Mouse (Mus musculus) testis, postnatal 10 days (tissue): ENCODE results near the gene Dnajc27.

Experiments
- DNase-seq: peaks from one replicate; pipeline ENCODE4 v3.0.0; 2021; ENCODE audit warnings: low spot score

Dnajc27 gene

DNA sequence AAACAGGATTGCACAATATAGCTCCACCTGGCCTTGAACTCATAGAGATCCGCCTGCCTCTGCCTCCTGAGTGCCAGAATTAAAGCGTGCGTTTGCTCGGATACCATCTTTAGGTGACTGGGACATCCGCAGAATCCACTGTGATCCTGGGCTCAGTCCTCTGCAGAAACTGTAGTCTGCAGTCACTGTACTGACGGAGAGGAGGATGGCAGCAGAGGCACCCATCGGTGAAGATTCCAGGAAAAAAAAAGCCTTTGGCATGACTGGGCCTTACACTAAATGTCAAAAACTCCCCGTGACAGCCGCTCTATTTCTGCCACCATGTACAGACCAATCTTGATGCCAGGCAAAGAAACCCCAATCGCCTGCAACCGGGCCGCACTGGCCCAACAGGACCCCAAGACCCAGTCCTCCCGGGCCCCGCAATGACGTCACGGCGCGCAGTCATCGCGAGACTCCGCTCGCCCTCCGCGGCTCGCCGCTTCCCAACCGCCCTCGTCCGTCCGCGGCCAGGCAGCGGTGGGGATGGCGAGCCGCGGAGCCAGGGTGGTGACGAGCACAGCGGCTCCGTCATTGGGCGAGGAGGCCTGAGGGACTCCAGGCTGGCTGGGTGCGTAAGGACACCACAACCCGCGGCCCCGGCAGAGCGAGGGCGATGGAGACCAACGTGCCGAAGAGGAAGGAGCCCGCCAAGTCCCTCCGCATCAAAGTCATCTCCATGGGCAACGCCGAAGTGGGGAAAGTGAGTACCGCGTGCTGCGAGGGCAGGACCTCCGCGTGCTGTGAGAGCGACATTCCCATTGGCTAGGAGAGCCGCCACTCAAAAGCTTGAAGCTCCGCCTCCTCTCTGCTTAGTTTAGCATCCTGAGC is at the start of gene Dnajc27:
TSS of gene Dnajc27 (plus strand) at position 452 of the 870 bp plus-strand sequence.
- peak; percentile 97 for DNase-seq

DNA sequence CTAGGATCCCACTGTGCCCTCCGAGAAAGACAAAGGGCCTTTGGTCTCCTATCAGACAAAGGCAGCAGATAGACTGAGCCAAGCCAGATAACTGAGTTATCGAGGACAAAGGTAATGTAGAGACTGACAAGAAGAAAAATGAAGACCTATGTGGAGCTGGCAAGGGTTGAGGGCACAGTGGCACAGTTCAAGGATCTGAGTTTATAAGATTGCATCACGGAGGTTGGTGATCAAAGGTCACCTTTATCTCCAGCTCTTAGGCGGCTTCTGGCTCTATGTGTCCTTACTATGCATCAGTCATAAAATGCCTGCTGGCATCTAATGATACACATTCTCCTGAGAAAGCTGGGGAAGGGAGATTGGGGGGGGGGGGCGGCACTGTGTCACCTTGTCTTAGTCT is 46.2 kb upstream of the Dnajc27 start:
- no peak for DNase-seq

DNA sequence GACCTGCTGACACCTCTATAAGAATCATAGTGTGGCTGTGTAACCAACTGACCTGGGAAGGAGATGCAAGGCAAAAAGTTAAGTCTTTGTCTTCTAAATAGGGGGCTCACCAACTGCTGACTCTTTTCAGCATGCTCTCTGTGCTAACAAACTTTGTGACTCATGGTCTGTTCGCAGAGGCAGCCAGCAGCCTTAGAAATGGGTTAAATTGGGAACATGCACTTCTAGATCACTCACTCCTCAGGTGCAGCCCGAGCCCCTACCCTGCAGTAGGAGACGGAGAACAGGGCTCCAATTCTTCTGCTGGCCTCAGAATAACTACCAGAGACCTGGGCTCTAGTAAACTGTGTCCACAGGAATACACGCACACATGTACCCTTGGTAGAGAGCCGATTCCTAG is 44.9 kb upstream of the Dnajc27 start:
- no peak for DNase-seq

DNA sequence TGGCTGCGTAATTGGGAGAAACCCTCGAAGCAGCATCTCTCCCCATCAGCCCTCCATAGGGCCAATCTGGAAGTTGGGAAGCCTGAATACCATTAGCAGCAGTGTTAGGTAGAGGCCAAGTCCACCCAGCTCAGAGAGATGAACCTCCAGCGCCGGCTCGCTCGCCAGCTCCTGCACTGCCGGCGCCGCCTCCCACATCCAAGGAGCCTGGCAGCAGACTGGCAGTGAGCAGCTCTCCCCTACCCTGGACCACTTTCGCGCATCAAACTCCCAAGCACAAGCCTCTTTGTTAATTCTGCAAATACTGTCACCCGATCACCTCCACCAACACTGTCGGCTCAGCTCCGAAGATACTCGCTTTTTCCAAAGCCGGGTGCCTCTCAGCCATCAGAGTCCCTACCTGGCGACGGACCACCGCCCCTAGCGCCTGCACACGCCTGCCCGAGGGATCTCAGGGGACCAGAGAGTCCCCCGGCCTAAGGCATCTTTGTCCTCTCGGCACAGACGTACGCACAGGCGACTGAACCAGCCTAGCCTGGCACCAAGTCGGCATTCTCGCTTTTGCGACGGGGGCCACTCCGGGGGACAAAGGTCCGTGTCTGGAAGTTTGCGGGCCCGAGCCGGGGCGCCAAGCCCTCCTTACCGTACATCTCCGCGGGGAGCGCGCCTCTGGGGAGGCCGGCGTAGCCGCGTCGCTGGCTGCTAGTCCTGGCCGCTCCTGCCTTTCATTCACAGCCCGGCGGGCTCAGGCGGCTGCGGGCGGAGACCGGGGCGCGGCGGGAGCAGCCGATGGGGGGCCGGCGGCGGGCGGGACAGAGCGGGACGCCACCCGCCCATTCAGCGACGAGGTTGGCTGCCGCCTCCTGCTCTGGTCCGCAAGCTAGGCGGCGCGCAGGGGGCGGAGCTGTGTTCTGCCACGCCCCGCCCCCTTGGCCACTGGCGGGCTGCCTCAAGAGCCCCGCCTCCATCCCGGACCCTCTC is 44.0 kb upstream of the Dnajc27 start, which contains the start of gene Efr3b:
TSS of gene Efr3b (minus strand) at position 855 of the 981 bp plus-strand sequence.
- DNase-seq: peak; percentile 79

DNA sequence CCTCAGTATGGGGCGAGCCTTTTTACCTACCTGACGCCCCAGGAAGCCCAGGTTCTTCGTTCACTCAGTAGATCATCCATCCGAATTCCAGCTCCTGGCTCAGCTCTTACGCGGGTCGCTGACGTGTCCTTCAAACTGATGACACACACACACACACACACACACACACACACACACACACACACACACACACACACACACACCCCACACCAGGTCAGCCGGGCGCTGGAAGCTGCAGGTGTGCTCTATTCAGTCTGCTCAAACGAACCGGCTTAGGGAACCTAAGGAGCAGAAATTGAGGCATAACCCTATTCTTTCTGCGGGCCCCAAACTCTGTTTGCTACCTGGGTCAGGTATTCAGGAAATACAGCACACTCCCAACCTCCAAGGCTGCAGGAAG is 43.3 kb upstream of the Dnajc27 start:
- DNase-seq: no peak

DNA sequence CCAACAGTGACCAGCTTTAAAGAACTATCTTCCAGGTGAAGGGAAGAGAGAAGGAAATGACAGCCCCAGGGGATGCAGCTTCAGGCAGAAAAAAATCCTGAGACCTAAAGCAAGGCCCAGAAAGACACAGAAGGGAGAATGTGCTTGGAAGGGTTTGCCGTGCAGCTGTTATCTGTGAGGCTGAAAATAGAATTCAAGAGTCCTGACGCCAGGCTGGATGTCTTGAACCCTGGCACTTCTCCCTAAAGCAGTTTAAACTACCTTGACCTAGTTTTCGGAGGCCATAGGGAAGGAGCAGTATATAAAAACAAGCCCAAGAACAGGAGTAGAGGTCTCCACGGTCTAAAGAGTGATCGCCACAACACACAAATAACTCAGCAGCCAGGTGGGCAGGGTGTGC is 40.0 kb upstream of the Dnajc27 start:
- no peak for DNase-seq

DNA sequence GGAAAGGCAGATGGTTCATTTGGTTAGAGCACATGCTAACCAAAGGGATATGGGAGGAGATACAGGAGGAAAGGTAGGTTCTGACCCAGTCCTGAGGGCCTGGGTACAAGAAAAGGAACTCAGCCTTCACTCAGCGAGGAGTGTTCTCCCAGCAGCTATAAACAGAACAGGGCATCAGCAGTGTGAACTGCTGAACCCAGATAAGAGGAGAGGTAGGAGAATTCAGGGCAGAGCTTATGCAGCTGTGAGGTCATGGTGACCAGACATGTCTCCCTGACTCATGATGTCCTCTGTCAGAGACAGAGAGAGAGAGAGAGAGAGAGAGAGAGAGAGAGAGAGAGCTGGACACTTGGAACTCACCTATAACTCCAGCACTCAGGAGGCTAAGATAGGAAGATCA is 36.4 kb upstream of the Dnajc27 start:
- DNase-seq: no peak

DNA sequence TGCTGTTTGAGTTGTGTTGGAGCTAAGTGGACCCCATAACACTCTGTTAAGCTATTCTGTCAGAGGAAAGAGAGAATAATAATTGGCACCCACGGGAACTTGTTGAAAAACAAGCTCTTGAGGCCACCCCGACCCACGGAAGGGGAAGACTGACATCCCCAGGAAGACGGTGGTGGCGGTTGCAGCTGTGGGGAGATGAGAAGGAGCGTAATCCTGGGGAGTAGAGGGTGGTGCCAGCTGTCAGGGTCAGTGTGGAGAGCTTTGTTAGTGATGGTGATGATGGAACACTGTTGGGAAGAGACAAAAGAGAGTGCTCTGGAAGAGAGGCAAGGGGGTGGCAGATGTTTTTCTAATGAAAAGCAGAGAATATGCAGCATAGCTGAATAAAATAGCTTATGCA is 34.4 kb upstream of the Dnajc27 start:
- DNase-seq: no peak

DNA sequence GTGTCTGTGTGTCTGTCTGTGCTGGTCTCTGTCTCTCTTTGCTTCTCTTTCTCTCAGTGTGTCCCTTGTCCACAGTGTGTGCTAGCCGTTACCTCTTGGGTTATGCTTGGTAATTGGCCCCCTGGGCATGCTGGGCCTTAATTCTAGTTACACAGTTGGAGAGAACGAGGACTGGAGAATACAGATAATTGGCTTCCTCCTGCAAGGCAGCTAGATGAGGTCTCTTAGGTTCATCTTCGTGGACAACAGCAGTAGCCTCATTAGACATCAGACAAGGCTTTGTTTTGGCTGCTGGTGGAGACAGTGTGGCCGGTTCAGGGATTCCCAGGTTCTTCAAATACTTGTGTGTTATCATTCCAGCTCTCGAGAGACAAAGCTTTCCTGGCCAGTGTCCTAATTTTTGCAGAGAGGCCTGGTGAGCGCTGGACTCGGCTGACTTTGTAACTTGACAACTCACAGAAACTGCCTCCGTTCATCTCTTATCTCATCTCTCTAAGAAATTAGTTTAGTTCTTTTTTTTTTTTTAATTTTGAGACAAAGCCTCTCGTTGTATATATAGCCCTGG is 31.4 kb upstream of the Dnajc27 start:
- DNase-seq: no peak

DNA sequence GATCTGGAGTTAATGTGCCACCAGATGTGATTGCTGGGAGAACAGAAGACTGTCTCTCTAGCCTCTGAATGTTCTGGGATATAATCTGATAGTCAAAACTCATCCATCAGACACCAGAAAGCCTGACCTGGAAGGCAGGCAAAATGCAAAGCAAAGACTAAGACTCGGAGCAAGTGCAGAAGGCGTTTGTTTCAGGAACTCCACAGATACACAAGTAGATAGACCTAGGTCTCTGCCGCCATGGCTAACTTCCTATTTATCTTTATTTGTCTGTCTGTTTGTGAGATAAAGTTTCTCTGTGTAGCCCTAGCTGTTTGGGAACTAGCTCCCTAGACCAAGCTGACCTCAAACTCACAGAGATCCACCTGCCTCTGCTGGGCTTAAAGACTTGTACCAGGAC is 28.7 kb upstream of the Dnajc27 start:
- DNase-seq: no peak

DNA sequence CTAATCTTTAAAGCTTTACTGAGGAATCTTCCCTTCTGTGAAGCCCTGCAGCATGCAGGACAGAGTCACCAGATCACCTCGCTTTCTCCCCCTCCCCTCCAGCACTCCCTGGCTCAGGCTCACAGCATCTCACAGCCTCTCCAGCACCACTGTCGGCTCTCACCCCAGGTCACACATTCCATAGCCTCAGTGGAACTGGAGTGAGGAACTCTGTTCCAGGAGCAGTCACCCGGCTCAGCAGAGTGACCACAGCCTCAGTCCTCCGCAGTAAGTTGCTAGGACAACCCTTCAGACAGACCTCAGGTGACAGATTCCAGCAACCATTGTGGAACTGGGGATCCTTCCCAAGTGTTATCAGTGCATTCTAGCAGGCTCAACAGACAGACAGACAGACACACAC is 27.5 kb upstream of the Dnajc27 start:
- no peak for DNase-seq

DNA sequence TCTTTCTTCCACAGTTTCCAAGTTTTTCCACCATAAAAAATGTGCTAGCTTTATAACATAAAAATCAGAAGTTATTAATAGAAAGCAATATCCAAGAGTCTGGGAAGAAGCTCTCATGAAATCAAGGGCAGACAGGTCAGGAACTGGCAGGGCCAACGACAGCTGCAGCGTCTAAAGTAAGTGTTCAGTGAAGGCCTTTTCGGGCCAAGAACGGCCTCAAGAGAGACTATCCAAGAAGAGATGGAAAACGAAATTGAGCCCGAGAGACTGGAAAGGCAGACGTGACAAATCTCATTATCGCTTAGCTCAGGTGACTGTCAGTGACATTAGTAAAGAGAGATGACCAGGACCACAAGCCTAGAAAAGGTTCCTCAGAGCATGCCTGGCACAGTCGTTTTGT is 24.1 kb upstream of the Dnajc27 start:
- DNase-seq: no peak

DNA sequence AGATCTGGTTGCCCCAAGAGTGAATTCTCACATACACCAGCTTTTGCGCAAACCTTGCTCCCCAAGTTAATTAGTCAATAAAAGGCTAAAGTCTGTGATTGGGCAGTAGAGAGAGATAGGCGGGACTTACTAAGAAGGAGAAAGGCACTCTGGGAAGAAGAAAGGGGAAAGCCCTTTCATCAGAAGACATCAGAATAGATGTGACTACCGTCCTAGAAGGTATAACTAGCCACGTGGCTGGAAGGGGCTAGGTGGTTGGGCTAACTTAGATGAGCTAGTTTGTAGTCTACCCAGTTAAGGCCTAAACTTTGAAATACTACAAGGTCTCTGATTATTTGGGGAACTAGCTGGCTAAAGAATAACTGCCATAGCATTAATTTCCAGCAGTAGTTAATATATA is 22.7 kb upstream of the Dnajc27 start:
- no peak for DNase-seq

DNA sequence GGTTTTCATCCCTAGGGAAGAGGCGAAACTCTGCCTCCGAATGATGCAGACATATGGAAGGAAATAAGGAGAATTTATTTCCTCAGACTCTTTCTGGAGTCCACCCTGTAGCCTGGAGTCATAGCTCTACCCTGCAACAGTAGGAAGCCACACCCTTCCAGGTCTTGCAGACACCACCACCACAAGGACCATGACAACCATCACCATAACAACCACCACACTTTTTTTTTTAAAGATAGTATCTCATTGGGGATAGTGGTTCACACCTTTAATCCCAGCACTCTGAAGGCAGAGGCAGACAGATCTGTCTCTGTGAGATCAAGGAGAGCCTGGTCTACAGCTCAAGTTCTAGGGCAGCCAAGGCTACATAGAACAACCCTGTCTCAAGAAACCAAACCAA is 16.9 kb upstream of the Dnajc27 start:
- DNase-seq: no peak

DNA sequence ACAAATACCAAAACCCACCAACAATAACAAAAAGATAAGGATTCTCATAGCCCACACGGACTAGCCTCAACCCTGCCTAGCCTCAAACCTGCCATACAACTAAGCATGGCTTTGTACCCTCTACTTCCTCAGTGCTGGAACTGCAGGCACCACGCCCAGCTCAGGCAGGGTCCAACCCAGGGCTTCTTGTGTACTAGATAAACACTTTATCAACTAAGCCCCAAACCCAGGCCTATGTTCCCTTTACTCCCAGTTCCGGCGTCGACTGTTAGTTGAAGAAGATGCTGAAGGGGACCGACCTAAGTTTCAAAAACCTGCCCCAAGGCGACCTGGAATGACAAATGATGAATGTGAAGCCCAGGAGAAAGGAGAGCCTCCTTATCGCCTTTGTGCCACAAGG is 16.4 kb upstream of the Dnajc27 start:
- DNase-seq: no peak

DNA sequence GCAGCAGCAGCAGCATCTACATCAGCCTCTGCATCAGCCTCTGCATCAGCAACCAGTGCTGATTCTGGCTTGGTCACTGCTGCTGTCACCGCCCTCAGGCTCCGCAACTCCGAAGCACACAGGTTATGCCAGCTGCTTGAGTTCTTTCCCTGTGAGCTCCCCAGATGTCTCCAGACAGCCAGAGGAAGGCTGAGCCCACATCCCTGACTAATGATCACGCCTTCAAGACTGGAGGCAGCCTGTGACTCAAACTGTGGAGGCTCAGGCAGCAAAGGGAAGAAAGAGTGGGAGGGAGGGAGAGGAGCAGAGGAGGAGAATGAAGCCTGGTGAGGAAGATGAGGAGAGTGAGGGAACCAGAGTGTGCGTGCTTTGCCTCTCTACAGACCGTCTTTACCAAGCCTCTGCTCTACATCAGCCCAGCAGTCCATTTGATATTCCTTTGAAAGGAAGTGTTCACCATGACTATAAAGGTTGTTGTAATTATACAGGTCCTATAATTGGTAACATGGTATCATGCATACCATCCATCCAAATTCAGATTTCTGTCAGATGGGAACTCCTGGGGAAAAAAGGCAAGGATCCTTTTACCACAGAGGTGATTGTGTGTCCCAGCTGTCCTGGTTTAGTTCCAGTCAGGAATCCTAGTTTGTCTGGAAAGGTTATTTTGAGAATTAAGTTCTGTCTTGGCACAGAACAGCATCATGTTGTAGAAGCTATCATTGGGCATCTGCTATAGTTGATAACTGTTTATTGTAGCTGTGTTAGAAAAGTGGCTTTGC is 15.5 kb upstream of the Dnajc27 start:
- no peak for DNase-seq

DNA sequence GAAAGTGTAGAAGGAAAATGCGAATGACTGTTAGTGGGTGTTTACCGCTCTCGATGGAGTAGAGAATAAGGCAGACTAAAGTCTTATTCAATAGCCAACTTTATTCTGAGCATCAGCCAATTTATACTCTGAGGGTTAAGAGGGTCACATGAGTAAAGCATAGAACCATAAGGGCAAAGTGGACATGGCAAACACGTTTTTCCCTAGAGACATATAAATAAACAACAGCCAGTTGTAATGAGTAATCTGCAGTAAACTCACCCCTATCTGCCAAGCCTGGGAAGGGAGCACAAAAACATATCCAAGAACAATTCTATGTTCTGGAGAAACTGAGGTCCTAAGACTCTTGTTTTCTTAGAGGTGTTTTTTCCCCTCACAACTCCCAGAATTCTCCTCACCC is 13.8 kb upstream of the Dnajc27 start:
- no peak for DNase-seq

DNA sequence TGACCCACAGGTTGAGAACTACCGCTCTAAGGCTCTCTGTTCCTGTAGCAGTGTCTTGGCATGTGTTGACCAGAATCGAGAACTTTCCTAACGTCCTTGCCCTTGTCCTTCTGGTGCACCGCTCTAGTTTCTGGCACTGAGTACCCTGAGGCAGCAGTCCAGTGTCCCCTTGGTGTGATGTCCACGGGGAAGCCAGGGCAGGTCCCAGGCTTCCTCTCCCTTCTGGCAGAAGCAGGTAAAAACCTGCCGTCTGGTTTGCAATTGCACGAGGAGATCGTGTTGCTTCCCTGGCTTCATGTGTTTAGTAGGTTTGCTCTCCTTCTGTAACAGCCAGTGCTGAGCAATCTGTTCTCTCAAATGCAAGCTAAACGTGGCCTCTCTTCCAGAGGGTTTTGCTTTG is 10.7 kb upstream of the Dnajc27 start:
- no peak for DNase-seq

DNA sequence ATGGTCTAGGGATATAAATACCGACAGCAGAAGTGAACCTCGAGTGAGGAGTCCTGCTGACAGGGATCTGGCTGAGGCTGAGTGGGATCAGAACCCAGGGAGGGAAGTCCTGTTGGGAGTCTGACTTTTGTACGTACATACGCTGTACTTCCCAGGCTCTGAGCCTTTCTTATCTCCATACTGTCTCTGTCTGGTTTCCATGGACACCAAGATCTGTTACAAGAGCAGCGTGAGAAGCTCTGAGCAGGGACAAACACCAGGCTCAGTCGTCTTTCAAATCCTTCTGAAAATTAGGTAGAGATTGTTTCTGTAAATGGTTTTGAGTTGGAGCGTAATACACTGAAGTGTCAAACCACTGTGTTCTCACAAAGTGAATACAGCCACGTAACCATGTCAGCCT is 7.0 kb upstream of the Dnajc27 start:
- DNase-seq: no peak

DNA sequence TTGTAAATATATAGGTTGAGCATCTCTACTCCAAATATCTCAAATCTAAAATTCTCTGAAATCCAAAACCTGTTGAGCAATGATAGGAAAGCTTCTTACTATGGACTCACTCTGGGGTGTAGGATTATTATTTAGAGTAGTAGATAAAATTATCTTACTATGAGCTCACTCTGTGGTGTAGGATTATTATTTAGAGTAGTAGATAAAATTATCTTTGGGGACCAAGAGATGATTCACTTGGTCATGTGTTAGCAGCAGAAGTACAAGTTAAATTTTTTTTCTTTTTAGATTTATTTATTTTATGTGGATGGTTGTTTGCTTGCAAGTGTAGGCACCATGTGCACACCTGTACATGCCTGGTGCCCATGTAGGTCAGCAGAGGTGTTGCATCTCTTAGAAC is 6.0 kb upstream of the Dnajc27 start:
- DNase-seq: no peak

DNA sequence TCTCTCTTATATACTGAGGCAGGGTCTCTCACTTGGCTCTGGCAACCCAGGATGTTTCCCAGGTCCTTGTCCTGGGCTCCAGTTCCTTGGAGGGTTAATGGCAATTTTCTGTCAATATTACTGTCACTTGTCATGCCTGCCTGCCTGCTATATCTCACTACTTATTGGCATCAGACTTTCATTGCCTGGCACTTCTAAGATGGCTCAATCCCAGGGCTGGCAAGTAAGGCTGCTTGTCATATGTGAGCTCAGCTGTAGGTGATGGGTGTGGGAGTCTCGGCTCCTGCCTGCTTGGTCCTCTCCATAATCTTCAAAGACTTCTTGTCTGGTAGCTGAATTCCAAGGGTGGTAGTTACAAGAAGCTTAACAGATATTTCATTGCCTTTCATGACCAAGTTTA is 4.3 kb upstream of the Dnajc27 start:
- no peak for DNase-seq

DNA sequence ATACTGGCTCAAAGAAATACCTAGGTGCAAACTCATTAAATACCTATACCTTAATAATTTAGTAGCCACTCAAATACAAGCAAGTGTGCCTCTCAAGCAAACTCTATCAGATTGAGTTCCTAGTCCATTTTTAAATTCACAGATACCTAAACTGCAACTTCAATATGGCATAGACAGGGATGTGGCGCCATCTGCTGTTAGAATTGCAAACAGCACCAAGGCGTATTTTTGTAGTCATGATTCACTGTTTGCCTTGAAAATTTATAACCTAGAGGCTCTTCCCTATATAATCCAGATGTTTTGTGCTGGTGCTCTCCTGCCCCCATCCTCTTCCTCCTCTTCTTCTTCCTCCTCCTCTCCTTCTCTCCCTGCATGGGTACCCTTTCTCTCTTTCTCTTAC is 2.1 kb upstream of the Dnajc27 start:
- DNase-seq: peak; percentile 89
